Mouse (Mus musculus): ENCODE data around the gene Ppp1r15a. TPM values are rescaled to one million over a fixed set of nuclear protein-coding genes. Genes with fewer than 3 reads are reported as not detected.

Ppp1r15a gene
- polyA plus RNA-seq, 1 experiment from 2014 or later = 61.6 TPM

GRCm38 (mm10) chr7:45494548-45494947, 31.5 kb downstream of the Ppp1r15a start:
- Histone ChIP-seq H3K36me3 (ENCODE audit: control insufficient read depth, insufficient read depth, low read length) (peaks cover 36% of the 10 kb centered on the region), H3K27me3 (replicated peaks; ENCODE audit: control insufficient read depth, insufficient read depth, low read length) (no peaks in the 10 kb centered on the region), H3K4me1 (replicated peaks; ENCODE audit: control insufficient read depth, insufficient read depth, low read length) (peaks cover 19% of the 10 kb centered on the region), H3K27ac (ENCODE audit: low read depth, low read length) (peak overlapping the region; percentile 55; the same call in 1 of the 2 replicates), H3K4me2 (no peak overlapping the region), H3K4me3 (ENCODE audit: low read depth, low read length) (no peak overlapping the region), H3K9me3 (ENCODE audit: control insufficient read depth, low read length) (no peaks in the 10 kb centered on the region), H3K9ac (ENCODE audit: low read depth, low read length) (no peak overlapping the region)
- no peak for ATAC-seq (replicated peaks; ENCODE audit: low FRiP score)
- WGBS = 84% methylated on average over 9 of the region's 9 CpGs
- DNase-seq (ENCODE audit: low spot score) = no peak

- no peak for ATAC-seq (replicated peaks; ENCODE audit: low FRiP score)
- Histone ChIP-seq H3K4me2 (no peak overlapping the region), H3K4me3 (ENCODE audit: low read depth, low read length) (no peak overlapping the region), H3K27me3 (replicated peaks; ENCODE audit: control insufficient read depth, insufficient read depth, low read length) (no peaks in the 10 kb centered on the region), H3K27ac (ENCODE audit: low read depth, low read length) (no peak overlapping the region), H3K36me3 (ENCODE audit: control insufficient read depth, insufficient read depth, low read length) (peaks cover 27% of the 10 kb centered on the region), H3K4me1 (replicated peaks; ENCODE audit: control insufficient read depth, insufficient read depth, low read length) (peaks cover 28% of the 10 kb centered on the region), H3K9ac (ENCODE audit: low read depth, low read length) (no peak overlapping the region), H3K9me3 (ENCODE audit: control insufficient read depth, low read length) (no peaks in the 10 kb centered on the region)
- 93% methylated on average over 5 of the region's 5 CpGs for WGBS
- DNase-seq (ENCODE audit: low spot score) = no peak
These were observed 33.1 kb downstream of the Ppp1r15a start for GRCm38 (mm10) chr7:45492951-45493350.

- peaks cover 31% of the 10 kb centered on the region for H3K4me1 ChIP-seq (replicated peaks; ENCODE audit: control insufficient read depth, insufficient read depth, low read length)
- H3K9ac ChIP-seq (ENCODE audit: low read depth, low read length) = no peak overlapping the region
- H3K4me2 ChIP-seq = no peak overlapping the region
- ATAC-seq (replicated peaks; ENCODE audit: low FRiP score) (no peak), DNase-seq (ENCODE audit: low spot score) (no peak)
- H3K36me3 ChIP-seq (ENCODE audit: control insufficient read depth, insufficient read depth, low read length) = peaks cover 27% of the 10 kb centered on the region
- no peaks in the 10 kb centered on the region for H3K27me3 ChIP-seq (replicated peaks; ENCODE audit: control insufficient read depth, insufficient read depth, low read length)
- H3K9me3 ChIP-seq (ENCODE audit: control insufficient read depth, low read length) = no peaks in the 10 kb centered on the region
- 94% methylated on average over 8 of the region's 8 CpGs for WGBS
- H3K27ac ChIP-seq (ENCODE audit: low read depth, low read length) = no peak overlapping the region
- no peak overlapping the region for H3K4me3 ChIP-seq (ENCODE audit: low read depth, low read length)
These were observed 33.7 kb downstream of the Ppp1r15a start for GRCm38 (mm10) chr7:45492225-45492844.

- Histone ChIP-seq H3K4me2 (peak overlapping the region; percentile 58), H3K27ac (ENCODE audit: low read depth, low read length) (peak overlapping the region; percentile 71), H3K4me1 (replicated peaks; ENCODE audit: control insufficient read depth, insufficient read depth, low read length) (peaks cover 41% of the 10 kb centered on the region), H3K4me3 (ENCODE audit: low read depth, low read length) (no peak overlapping the region), H3K9me3 (ENCODE audit: control insufficient read depth, low read length) (no peaks in the 10 kb centered on the region), H3K27me3 (replicated peaks; ENCODE audit: control insufficient read depth, insufficient read depth, low read length) (no peaks in the 10 kb centered on the region), H3K36me3 (ENCODE audit: control insufficient read depth, insufficient read depth, low read length) (peaks cover 24% of the 10 kb centered on the region), H3K9ac (ENCODE audit: low read depth, low read length) (0 out of 2 replicates have a peak overlapping the region, but pooled peaks have one; percentile 16)
- ATAC-seq (replicated peaks; ENCODE audit: low FRiP score) = peak; percentile 59; the same call in 1 of the 2 replicates
- DNase-seq (ENCODE audit: low spot score) = no peak
- 18% methylated on average over 3 of the region's 3 CpGs for WGBS
These were observed 34.8 kb downstream of the Ppp1r15a start for GRCm38 (mm10) chr7:45491264-45491663.

- H3K27ac ChIP-seq (ENCODE audit: low read depth, low read length) = peak overlapping the region; percentile 71
- H3K4me2 ChIP-seq = peak overlapping the region; percentile 58
- peaks cover 24% of the 10 kb centered on the region for H3K36me3 ChIP-seq (ENCODE audit: control insufficient read depth, insufficient read depth, low read length)
- H3K27me3 ChIP-seq (replicated peaks; ENCODE audit: control insufficient read depth, insufficient read depth, low read length) = no peaks in the 10 kb centered on the region
- no peaks in the 10 kb centered on the region for H3K9me3 ChIP-seq (ENCODE audit: control insufficient read depth, low read length)
- peak; percentile 55 for DNase-seq (ENCODE audit: low spot score)
- no peak overlapping the region for H3K4me3 ChIP-seq (ENCODE audit: low read depth, low read length)
- 43% methylated on average over 9 of the region's 9 CpGs for WGBS
- ATAC-seq (replicated peaks; ENCODE audit: low FRiP score) = no peak
- H3K4me1 ChIP-seq (replicated peaks; ENCODE audit: control insufficient read depth, insufficient read depth, low read length) = peaks cover 43% of the 10 kb centered on the region
- 0 out of 2 replicates have a peak overlapping the region, but pooled peaks have one; percentile 16 for H3K9ac ChIP-seq (ENCODE audit: low read depth, low read length)
These were observed 35.2 kb downstream of the Ppp1r15a start for GRCm38 (mm10) chr7:45490822-45491221.

- H3K4me2 ChIP-seq = peak overlapping the region; percentile 73
- no peaks in the 10 kb centered on the region for H3K9me3 ChIP-seq (ENCODE audit: control insufficient read depth, low read length)
- DNase-seq (ENCODE audit: low spot score) = no peak
- WGBS = 46% methylated on average over 7 of the region's 7 CpGs
- ATAC-seq (replicated peaks; ENCODE audit: low FRiP score) = peak; percentile 35
- no peak overlapping the region for H3K4me3 ChIP-seq (ENCODE audit: low read depth, low read length)
- no peak overlapping the region for H3K9ac ChIP-seq (ENCODE audit: low read depth, low read length)
- peaks cover 16% of the 10 kb centered on the region for H3K36me3 ChIP-seq (ENCODE audit: control insufficient read depth, insufficient read depth, low read length)
- H3K27ac ChIP-seq (ENCODE audit: low read depth, low read length) = 0 out of 2 replicates have a peak overlapping the region, but pooled peaks have one; percentile 5
- H3K4me1 ChIP-seq (replicated peaks; ENCODE audit: control insufficient read depth, insufficient read depth, low read length) = peaks cover 43% of the 10 kb centered on the region
- H3K27me3 ChIP-seq (replicated peaks; ENCODE audit: control insufficient read depth, insufficient read depth, low read length) = no peaks in the 10 kb centered on the region
These were observed 36.5 kb downstream of the Ppp1r15a start for GRCm38 (mm10) chr7:45489578-45489977.

GRCm38 (mm10) chr7:45488293-45489204, 37.5 kb downstream of the Ppp1r15a start, which contains the start of gene Dhdh:
Gene Dhdh, minus strand, starts transcription at chr7:45488805.
- 7% methylated on average over 38 of the region's 38 CpGs for WGBS
- ATAC-seq (replicated peaks; ENCODE audit: low FRiP score) (peak; percentile 39; the same call in 1 of the 2 replicates), DNase-seq (ENCODE audit: low spot score) (peak; percentile 62)
- Histone ChIP-seq H3K4me1 (replicated peaks; ENCODE audit: control insufficient read depth, insufficient read depth, low read length) (peaks cover 43% of the 10 kb centered on the region), H3K27me3 (replicated peaks; ENCODE audit: control insufficient read depth, insufficient read depth, low read length) (no peaks in the 10 kb centered on the region), H3K36me3 (ENCODE audit: control insufficient read depth, insufficient read depth, low read length) (peaks cover 6% of the 10 kb centered on the region), H3K27ac (ENCODE audit: low read depth, low read length) (peak within 1 kb of the TSS; percentile 60), H3K4me3 (ENCODE audit: low read depth, low read length) (peak within 1 kb of the TSS; percentile 52), H3K9me3 (ENCODE audit: control insufficient read depth, low read length) (no peaks in the 10 kb centered on the region), H3K4me2 (peak within 1 kb of the TSS; percentile 73), H3K9ac (ENCODE audit: low read depth, low read length) (peak within 1 kb of the TSS; percentile 68)

GRCm38 (mm10) chr7:45487861-45488292, 38.2 kb downstream of the Ppp1r15a start:
- peak overlapping the region; percentile 52 for H3K4me3 ChIP-seq (ENCODE audit: low read depth, low read length)
- peak overlapping the region; percentile 60; the same call in 1 of the 2 replicates for H3K27ac ChIP-seq (ENCODE audit: low read depth, low read length)
- WGBS = 34% methylated on average over 11 of the region's 11 CpGs
- peak overlapping the region; percentile 68 for H3K9ac ChIP-seq (ENCODE audit: low read depth, low read length)
- H3K36me3 ChIP-seq (ENCODE audit: control insufficient read depth, insufficient read depth, low read length) = 0 out of 2 replicates have a peak, but pooled peaks cover under 1% of the 10 kb centered on the region
- no peak for DNase-seq (ENCODE audit: low spot score)
- H3K4me2 ChIP-seq = peak overlapping the region; percentile 73
- ATAC-seq (replicated peaks; ENCODE audit: low FRiP score) = no peak
- no peaks in the 10 kb centered on the region for H3K9me3 ChIP-seq (ENCODE audit: control insufficient read depth, low read length)
- H3K27me3 ChIP-seq (replicated peaks; ENCODE audit: control insufficient read depth, insufficient read depth, low read length) = no peaks in the 10 kb centered on the region
- peaks cover 43% of the 10 kb centered on the region for H3K4me1 ChIP-seq (replicated peaks; ENCODE audit: control insufficient read depth, insufficient read depth, low read length)
